Mouse (Mus musculus): ENCODE measurements at regions not wholly inside any gene's neighbourhood (a gene's known extent, or its start where the extent isn't known, plus 50 kb on each side); places are given as distances from the start of the nearest gene placed in this dataset.

GRCm38 (mm10) chr10:96479350-96479749, 137.5 kb upstream of the Btg1 start:
- no peak for TF ChIP-seq TAL1 (IDR thresholded peaks at IDR 0.05; ENCODE audit: low read length)
- TF ChIP-seq POLR2A (IDR thresholded peaks at IDR 0.05; ENCODE audit: control insufficient read depth in 1 of 2, insufficient read depth in 1 of 2, low read depth in 1 of 2, low read length in 2 of 2, poor library complexity in 1 of 2): no peak
- TF ChIP-seq CTCF (IDR thresholded peaks at IDR 0.05 in 2 of 3, conservative IDR thresholded peaks at IDR 0.05 in 1 of 3; ENCODE audit: control insufficient read depth in 1 of 3, insufficient read depth in 1 of 3, low read depth in 2 of 3, low read length in 3 of 3, poor library complexity in 1 of 3, severe bottlenecking in 1 of 3): no peak
- TF ChIP-seq TBP (IDR thresholded peaks at IDR 0.05; ENCODE audit: low read depth, low read length): no peak
- TF ChIP-seq HCFC1 (IDR thresholded peaks at IDR 0.05; ENCODE audit: low read depth, low read length): no peak
- TF ChIP-seq KAT2A (conservative IDR thresholded peaks at IDR 0.05; ENCODE audit: low read depth, low read length): no peak
- no peak for TF ChIP-seq E2F4 (IDR thresholded peaks at IDR 0.05; ENCODE audit: borderline replicate concordance, low read depth, low read length)
- no peak for TF ChIP-seq MEF2A (IDR thresholded peaks at IDR 0.05; ENCODE audit: extremely low read depth, insufficient replicate concordance, low read depth, low read length, poor library complexity, severe bottlenecking)
